Mouse (Mus musculus): ENCODE measurements around the gene Ccm2l.

Ccm2l gene

GRCm38 (mm10) chr2:153065747-153066508 lies at the start of gene Ccm2l:
Ccm2l (plus strand) TSS chr2:153065955.
- DNase-seq, result no peak

- no peak for DNase-seq
These were observed 49.0 kb upstream of the Ccm2l start for GRCm38 (mm10) chr2:153016786-153017185.

GRCm38 (mm10) chr2:153019355-153019754 lies 46.4 kb upstream of the Ccm2l start:
- no peak for DNase-seq

- no peak for DNase-seq
These were observed 44.6 kb upstream of the Ccm2l start for GRCm38 (mm10) chr2:153021163-153021562.

GRCm38 (mm10) chr2:153022855-153023254 lies 42.9 kb upstream of the Ccm2l start:
- no peak for DNase-seq

GRCm38 (mm10) chr2:153026052-153026451 lies 39.7 kb upstream of the Ccm2l start:
- no peak for DNase-seq

GRCm38 (mm10) chr2:153027501-153027900 lies 38.3 kb upstream of the Ccm2l start:
- peak; percentile 60 to 61 for DNase-seq

- DNase-seq, result no peak
These were observed 35.3 kb upstream of the Ccm2l start for GRCm38 (mm10) chr2:153030422-153030821.

- DNase-seq, result peak; percentile 68 to 76
These were observed 34.4 kb upstream of the Ccm2l start, which contains the start of gene Xkr7 for GRCm38 (mm10) chr2:153031126-153032082. Xkr7 (plus strand) TSS chr2:153031852.

- peak; percentile 52 to 56 for DNase-seq
These were observed 33.5 kb upstream of the Ccm2l start for GRCm38 (mm10) chr2:153032083-153032842.

- no peak for DNase-seq
These were observed 32.8 kb upstream of the Ccm2l start for GRCm38 (mm10) chr2:153032973-153033372.

GRCm38 (mm10) chr2:153033545-153034230 lies 32.1 kb upstream of the Ccm2l start:
- peak; percentile 69 to 77 for DNase-seq

- no peak for DNase-seq
These were observed 29.1 kb upstream of the Ccm2l start for GRCm38 (mm10) chr2:153036690-153037089.

GRCm38 (mm10) chr2:153043886-153044285 lies 21.9 kb upstream of the Ccm2l start:
- peak; percentile 47 to 50 for DNase-seq

- DNase-seq, result peak; percentile 48 to 50
These were observed 19.9 kb upstream of the Ccm2l start for GRCm38 (mm10) chr2:153045884-153046299.

- DNase-seq, result peak; percentile 78 to 79
These were observed 17.8 kb upstream of the Ccm2l start for GRCm38 (mm10) chr2:153047828-153048465.

- DNase-seq, result peak; percentile 95 to 96
These were observed 16.3 kb upstream of the Ccm2l start for GRCm38 (mm10) chr2:153049288-153049996.

- DNase-seq, result no peak
These were observed 15.8 kb upstream of the Ccm2l start for GRCm38 (mm10) chr2:153049997-153050358.

GRCm38 (mm10) chr2:153051095-153051494 lies 14.7 kb upstream of the Ccm2l start:
- DNase-seq, result no peak

- no peak for DNase-seq
These were observed 14.2 kb upstream of the Ccm2l start for GRCm38 (mm10) chr2:153051537-153051936.
